Mouse (Mus musculus) embryonic facial prominence, embryonic 11.5 days (tissue): ENCODE results near the gene Kcnd3. TPM values are rescaled to one million over a fixed set of nuclear protein-coding genes. Genes with fewer than 3 reads are reported as not detected.

ENCODE experiments used
- ATAC-seq: fragments of 200-750 bp; cut with Nextera tagmentation; replicated peaks from 2 replicates; pipeline ENCODE4 v1.8.0; 2017; ENCODE audit warnings: low read depth; ENCODE audit not compliant: insufficient number of reproducible peaks, low FRiP score, low TSS enrichment
- DNase-seq: peaks from one replicate; pipeline ENCODE4 v3.0.0-alpha.2; 2015; ENCODE audit warnings: low spot score
- H3K27ac ChIP-seq: fragments of 300-500 bp; sonication (generic); replicated peaks from 2 replicates; pipeline ENCODE4 v1.5.1; 2014; ENCODE audit warnings: mild to moderate bottlenecking, low read depth, low read length, control low read depth
- H3K27me3 ChIP-seq: fragments of 300-500 bp; sonication (generic); 2 replicates; pipeline ENCODE4 v1.6.1; 2014; ENCODE audit warnings: mild to moderate bottlenecking, low read length, moderate library complexity, mixed read lengths; ENCODE audit not compliant: control insufficient read depth, insufficient read depth
- H3K36me3 ChIP-seq: fragments of 300-500 bp; sonication (generic); replicated peaks from 2 replicates; pipeline ENCODE4 v1.6.1; 2014; ENCODE audit warnings: low read depth, mild to moderate bottlenecking, low read length, moderate library complexity, mixed read lengths; ENCODE audit not compliant: control insufficient read depth, insufficient read depth
- H3K4me1 ChIP-seq: fragments of 300-500 bp; sonication (generic); 2 replicates; pipeline ENCODE4 v1.6.1; 2014; ENCODE audit warnings: low read length, mixed read lengths; ENCODE audit not compliant: control insufficient read depth, insufficient read depth
- H3K4me2 ChIP-seq: fragments of 300-500 bp; sonication (generic); 2 replicates; pipeline ENCODE4 v1.6.1; 2014; ENCODE audit warnings: low read depth, mild to moderate bottlenecking, control low read depth, low read length, moderate library complexity
- H3K4me3 ChIP-seq: fragments of 300-500 bp; sonication (generic); 2 replicates; pipeline ENCODE4 v1.5.1; 2014; ENCODE audit warnings: low read depth, low read length, control low read depth
- H3K9ac ChIP-seq: fragments of 300-500 bp; sonication (generic); replicated peaks from 2 replicates; pipeline ENCODE4 v1.6.1; 2014; ENCODE audit warnings: mild to moderate bottlenecking, control low read depth, low read length
- H3K9me3 ChIP-seq: fragments of 300-500 bp; sonication (generic); replicated peaks from 2 replicates; pipeline ENCODE4 v1.6.1; 2016; ENCODE audit warnings: mild to moderate bottlenecking, low read length, inconsistent platforms, mixed read lengths; ENCODE audit not compliant: control insufficient read depth
- WGBS: fragments of 180-500 bp; shearing (Covaris S2); extraction: QIAGEN DNeasy Blood & Tissue Kit; methylation state at CpG from one replicate; pipeline ENCODE4 v1.1.7; 2014; 5-methylcytosine and 5-hydroxymethylcytosine counted together
- polyA plus RNA-seq: library from polyadenylated mRNA; unstranded; fragments of >200 nt; fragmentation: Nextera tagmentation; extraction: Ambion mirVana; gene quantifications from 2 replicates; pipeline ENCODE4 v1.2.1, GENCODE M21; 2014

The Kcnd3 gene
- polyA plus RNA-seq, 1 experiment from 2014 or later: 0.59 TPM

- ATAC-seq: no peak
- no peaks in the 10 kb centered on the region for H3K36me3 ChIP-seq
- H3K9ac ChIP-seq: no peak overlapping the region
- H3K4me1 ChIP-seq: no peaks in the 10 kb centered on the region; the same call in 1 of the 2 replicates
- DNase-seq: no peak
- H3K27me3 ChIP-seq: no peaks in the 10 kb centered on the region; the same call in 1 of the 2 replicates
- no peak overlapping the region for H3K4me2 ChIP-seq
- no peaks in the 10 kb centered on the region for H3K9me3 ChIP-seq
- no peak overlapping the region for H3K27ac ChIP-seq
- H3K4me3 ChIP-seq: no peak overlapping the region
- 56% methylated on average over 5 of the region's 5 CpGs for WGBS
These were observed 249.3 kb downstream of the Kcnd3 start for GRCm38 (mm10) chr3:105701399-105701798.

GRCm38 (mm10) chr3:105703571-105703970 lies 251.4 kb downstream of the Kcnd3 start:
- 44% methylated on average over 6 of the region's 6 CpGs for WGBS
- Histone ChIP-seq H3K27me3 (no peaks in the 10 kb centered on the region; the same call in 1 of the 2 replicates), H3K4me1 (no peaks in the 10 kb centered on the region; the same call in 1 of the 2 replicates), H3K36me3 (no peaks in the 10 kb centered on the region), H3K9me3 (no peaks in the 10 kb centered on the region), H3K9ac (no peak overlapping the region), H3K4me2 (no peak overlapping the region), H3K4me3 (no peak overlapping the region), H3K27ac (no peak overlapping the region)
- DNase-seq (no peak), ATAC-seq (no peak)

GRCm38 (mm10) chr3:105704031-105705008 lies 252.2 kb downstream of the Kcnd3 start, which contains the start of gene Inka2:
Gene Inka2, plus strand, starts transcription at chr3:105704599.
- H3K27ac ChIP-seq: no peak within 1 kb of the TSS

GRCm38 (mm10) chr3:105705061-105705549 lies 253.0 kb downstream of the Kcnd3 start:
- H3K27me3 ChIP-seq: no peaks in the 10 kb centered on the region; the same call in 1 of the 2 replicates
- H3K27ac ChIP-seq: no peak overlapping the region
- no peaks in the 10 kb centered on the region for H3K36me3 ChIP-seq
- no peaks in the 10 kb centered on the region for H3K9me3 ChIP-seq
- peak overlapping the region; percentile 63 for H3K4me3 ChIP-seq
- DNase-seq: no peak
- no peaks in the 10 kb centered on the region; the same call in 1 of the 2 replicates for H3K4me1 ChIP-seq
- peak overlapping the region; percentile 98 for H3K4me2 ChIP-seq
- H3K9ac ChIP-seq: peak overlapping the region; percentile 64
- ATAC-seq: peak; percentile 60
- 1% methylated on average over 28 of the region's 28 CpGs for WGBS

More at GRCm38 (mm10) chr3:105704031-105705008, 252.2 kb downstream of the Kcnd3 start, which contains the start of gene Inka2:
- Histone ChIP-seq H3K9me3 (no peaks in the 10 kb centered on the region), H3K9ac (peak within 1 kb of the TSS; percentile 64), H3K4me2 (peak within 1 kb of the TSS; percentile 98), H3K4me1 (no peaks in the 10 kb centered on the region; the same call in 1 of the 2 replicates), H3K27me3 (no peaks in the 10 kb centered on the region; the same call in 1 of the 2 replicates), H3K36me3 (no peaks in the 10 kb centered on the region), H3K4me3 (peak within 1 kb of the TSS; percentile 63)
- peak; percentile 94 for ATAC-seq
- WGBS: 4% methylated on average over 37 of the region's 43 CpGs
- DNase-seq: peak; percentile 91

- H3K27me3 ChIP-seq: no peaks in the 10 kb centered on the region; the same call in 1 of the 2 replicates
- no peaks in the 10 kb centered on the region; the same call in 1 of the 2 replicates for H3K4me1 ChIP-seq
- no peaks in the 10 kb centered on the region for H3K36me3 ChIP-seq
- 21% methylated on average over 3 of the region's 3 CpGs for WGBS
- peak overlapping the region; percentile 63 for H3K4me3 ChIP-seq
- ATAC-seq (no peak), DNase-seq (no peak)
- H3K4me2 ChIP-seq: peak overlapping the region; percentile 98
- H3K9ac ChIP-seq: peak overlapping the region; percentile 64
- H3K27ac ChIP-seq: no peak overlapping the region
- no peaks in the 10 kb centered on the region for H3K9me3 ChIP-seq
These were observed 253.4 kb downstream of the Kcnd3 start for GRCm38 (mm10) chr3:105705561-105705960.

- Histone ChIP-seq H3K36me3 (no peaks in the 10 kb centered on the region), H3K27ac (no peak overlapping the region), H3K27me3 (no peaks in the 10 kb centered on the region; the same call in 1 of the 2 replicates), H3K4me2 (no peak overlapping the region), H3K9me3 (no peaks in the 10 kb centered on the region), H3K4me1 (no peaks in the 10 kb centered on the region; the same call in 1 of the 2 replicates), H3K9ac (no peak overlapping the region), H3K4me3 (no peak overlapping the region)
- DNase-seq (no peak), ATAC-seq (no peak)
- WGBS: 37% methylated on average over 4 of the region's 4 CpGs
These were observed 254.4 kb downstream of the Kcnd3 start for GRCm38 (mm10) chr3:105706366-105707020.

GRCm38 (mm10) chr3:105707590-105707989 lies 255.5 kb downstream of the Kcnd3 start:
- DNase-seq: peak; percentile 51

More at GRCm38 (mm10) chr3:105707590-105707989, 255.5 kb downstream of the Kcnd3 start:
- no peak overlapping the region for H3K9ac ChIP-seq
- no peak overlapping the region for H3K27ac ChIP-seq
- H3K36me3 ChIP-seq: no peaks in the 10 kb centered on the region
- 3% methylated on average over 7 of the region's 7 CpGs for WGBS
- no peak overlapping the region for H3K4me3 ChIP-seq
- no peak overlapping the region for H3K4me2 ChIP-seq
- H3K4me1 ChIP-seq: no peaks in the 10 kb centered on the region; the same call in 1 of the 2 replicates
- no peak for ATAC-seq
- no peaks in the 10 kb centered on the region for H3K9me3 ChIP-seq
- no peaks in the 10 kb centered on the region; the same call in 1 of the 2 replicates for H3K27me3 ChIP-seq
